Mouse (Mus musculus): ENCODE measurements around the gene Otud5.

GRCm38 (mm10) chrX:7922032-7922431 lies 80.9 kb downstream of the Otud5 start:
- no peak for TF ChIP-seq CTCF (IDR thresholded peaks at IDR 0.05; ENCODE audit: borderline replicate concordance, insufficient read depth, low read length)
- TF ChIP-seq POLR2A (IDR thresholded peaks at IDR 0.05; ENCODE audit: low read depth, low read length), result no peak
